Mouse (Mus musculus): ENCODE results near the gene Rmnd5a. TPM values are rescaled to one million over a fixed set of nuclear protein-coding genes. Genes with fewer than 3 reads are reported as not detected.

Rmnd5a gene
- total and polyA plus RNA-seq, 3 experiments, result 22.6 to 497 (median 23.3) TPM

DNA sequence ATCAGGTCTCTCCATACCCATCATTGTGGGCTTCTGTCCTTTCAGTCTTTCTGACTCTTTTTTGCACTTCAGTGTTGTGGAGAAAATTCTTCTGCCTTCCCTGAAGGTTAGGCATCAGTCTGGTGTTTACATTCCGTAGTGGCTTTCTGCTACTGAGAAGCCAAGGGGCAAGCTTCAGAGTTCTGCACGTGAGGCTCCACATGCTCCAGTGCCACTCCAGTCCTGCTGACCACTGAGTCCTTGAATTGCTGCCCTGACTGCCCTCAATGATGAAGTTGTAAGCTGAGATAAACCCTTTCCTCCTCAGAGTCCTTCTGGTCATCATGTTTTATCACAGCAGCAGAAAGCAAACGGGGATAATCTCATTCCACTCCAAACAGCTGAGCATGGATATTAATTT is 28.9 kb upstream of the Rmnd5a start:
- no peak for TF ChIP-seq TBP (IDR thresholded peaks at IDR 0.05; ENCODE audit: low read depth, low read length)
- TF ChIP-seq MAX (IDR thresholded peaks at IDR 0.05; ENCODE audit: low read length), result no peak
- TF ChIP-seq USF2 (IDR thresholded peaks at IDR 0.05; ENCODE audit: borderline replicate concordance in 1 of 2, insufficient read depth in 1 of 2, low read depth in 1 of 2, low read length in 2 of 2), result no peak
- no peak for TF ChIP-seq ZMIZ1 (IDR thresholded peaks at IDR 0.05; ENCODE audit: low read depth, low read length)
- TF ChIP-seq MXI1 (IDR thresholded peaks at IDR 0.05; ENCODE audit: low read depth, low read length), result no peak
- no peak for TF ChIP-seq USF1 (IDR thresholded peaks at IDR 0.05; ENCODE audit: low read depth, low read length)
- no peak for TF ChIP-seq UBTF (IDR thresholded peaks at IDR 0.05; ENCODE audit: borderline replicate concordance, insufficient read depth, low read depth, low read length)
- no peak for DNase-seq (ENCODE audit: low read depth, low spot score)
- Histone ChIP-seq H3K4me1 (ENCODE audit: control insufficient read depth in 1 of 2, insufficient read depth in 2 of 2, low read length in 2 of 2) (peaks cover 3 to 18% of the 10 kb centered on the region in 2 experiments; a peak in 3 of 4 replicates), H3K27ac (ENCODE audit: control insufficient read depth, low read depth, low read length) (no peak overlapping the region), H3K79me2 (ENCODE audit: control insufficient read depth, insufficient read depth, low read length, poor library complexity) (no peaks in the 10 kb centered on the region), H3K9me3 (replicated peaks; ENCODE audit: insufficient read depth, low read length) (no peaks in the 10 kb centered on the region), H3K9ac (ENCODE audit: control insufficient read depth, low read depth, low read length, poor library complexity, severe bottlenecking) (no peak overlapping the region), H3K27me3 (ENCODE audit: control insufficient read depth in 1 of 2, insufficient read depth in 2 of 2, low read length in 2 of 2) (no peaks in the 10 kb centered on the region), H3K36me3 (ENCODE audit: control insufficient read depth in 1 of 2, insufficient read depth in 2 of 2, low read length in 2 of 2) (peaks cover 0 to 20% of the 10 kb centered on the region in 2 experiments; a peak in 2 of 4 replicates), H3K4me3 (ENCODE audit: control insufficient read depth in 1 of 2, insufficient read depth in 1 of 2, low read depth in 2 of 2, low read length in 2 of 2) (no peak overlapping the region)

DNA sequence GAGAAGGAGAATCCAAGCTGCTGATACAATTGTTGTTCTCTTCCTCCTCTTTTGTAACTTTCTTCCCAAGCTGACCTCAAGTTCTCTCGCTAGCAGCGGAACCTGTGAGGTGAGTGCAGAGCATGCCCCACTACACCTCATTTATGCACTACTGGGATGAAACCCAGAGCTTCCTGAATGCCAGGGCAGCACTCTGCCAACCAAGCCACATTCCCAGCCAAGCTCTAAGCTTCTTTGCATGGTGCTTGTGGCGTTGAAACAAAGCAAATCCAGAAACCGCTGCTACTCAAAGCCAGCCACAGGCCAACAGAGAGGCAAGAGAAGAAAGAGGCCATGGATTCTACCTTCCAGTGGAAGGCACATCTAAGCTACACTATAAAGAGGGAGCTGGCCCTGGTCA is 27.3 kb upstream of the Rmnd5a start:
- Histone ChIP-seq H3K36me3 (ENCODE audit: control insufficient read depth in 1 of 2, insufficient read depth in 2 of 2, low read length in 2 of 2) (peaks cover 0 to 9% of the 10 kb centered on the region in 2 experiments; a peak in 2 of 4 replicates), H3K9ac (ENCODE audit: control insufficient read depth, low read depth, low read length, poor library complexity, severe bottlenecking) (no peak overlapping the region), H3K27ac (ENCODE audit: control insufficient read depth, low read depth, low read length) (no peak overlapping the region), H3K4me1 (ENCODE audit: control insufficient read depth in 1 of 2, insufficient read depth in 2 of 2, low read length in 2 of 2) (peaks cover 0 to 9% of the 10 kb centered on the region in 2 experiments; a peak in 2 of 4 replicates), H3K9me3 (replicated peaks; ENCODE audit: insufficient read depth, low read length) (no peaks in the 10 kb centered on the region), H3K4me3 (ENCODE audit: control insufficient read depth in 1 of 2, insufficient read depth in 1 of 2, low read depth in 2 of 2, low read length in 2 of 2) (no peak overlapping the region), H3K79me2 (ENCODE audit: control insufficient read depth, insufficient read depth, low read length, poor library complexity) (no peaks in the 10 kb centered on the region), H3K27me3 (ENCODE audit: control insufficient read depth in 1 of 2, insufficient read depth in 2 of 2, low read length in 2 of 2) (no peaks in the 10 kb centered on the region)
- no peak for DNase-seq (ENCODE audit: low read depth, low spot score)
- no peak for TF ChIP-seq POLR2A (IDR thresholded peaks at IDR 0.05; ENCODE audit: control insufficient read depth in 1 of 2, insufficient read depth in 1 of 2, low read depth in 1 of 2, low read length in 2 of 2, poor library complexity in 1 of 2)
- no peak for TF ChIP-seq MEF2A (IDR thresholded peaks at IDR 0.05; ENCODE audit: extremely low read depth, insufficient replicate concordance, low read depth, low read length, poor library complexity, severe bottlenecking)
- TF ChIP-seq SIN3A (IDR thresholded peaks at IDR 0.05; ENCODE audit: low read length), result no peak
- TF ChIP-seq GABPA (IDR thresholded peaks at IDR 0.05; ENCODE audit: low read depth, low read length), result no peak
- no peak for TF ChIP-seq CTCF (IDR thresholded peaks at IDR 0.05 in 2 of 3, conservative IDR thresholded peaks at IDR 0.05 in 1 of 3; ENCODE audit: control insufficient read depth in 1 of 3, insufficient read depth in 1 of 3, low read depth in 2 of 3, low read length in 3 of 3, poor library complexity in 1 of 3, severe bottlenecking in 1 of 3)
- no peak for TF ChIP-seq CHD2 (IDR thresholded peaks at IDR 0.05; ENCODE audit: low read length)
- no peak for TF ChIP-seq RCOR1 (IDR thresholded peaks at IDR 0.05; ENCODE audit: low read depth, low read length)
- TF ChIP-seq ETS1 (IDR thresholded peaks at IDR 0.05; ENCODE audit: low read depth, low read length), result no peak
- no peak for TF ChIP-seq MYB (IDR thresholded peaks at IDR 0.05; ENCODE audit: low read depth, low read length)
- TF ChIP-seq MAZ (IDR thresholded peaks at IDR 0.05; ENCODE audit: low read depth, low read length), result no peak
- no peak for TF ChIP-seq MAX (IDR thresholded peaks at IDR 0.05; ENCODE audit: low read length)
- no peak for TF ChIP-seq MYC (IDR thresholded peaks at IDR 0.05; ENCODE audit: low read depth, low read length)
- TF ChIP-seq EP300 (IDR thresholded peaks at IDR 0.05; ENCODE audit: low read depth in 1 of 2, low read length in 2 of 2), result no peak
- no peak for TF ChIP-seq BHLHE40 (IDR thresholded peaks at IDR 0.05; ENCODE audit: borderline replicate concordance, low read depth, low read length)
- no peak for TF ChIP-seq NELFE (IDR thresholded peaks at IDR 0.05; ENCODE audit: low read depth, low read length)
- no peak for TF ChIP-seq TAL1 (IDR thresholded peaks at IDR 0.05; ENCODE audit: low read length)
- TF ChIP-seq SMC3 (IDR thresholded peaks at IDR 0.05; ENCODE audit: low read depth, low read length), result no peak
- TF ChIP-seq HCFC1 (IDR thresholded peaks at IDR 0.05; ENCODE audit: low read depth, low read length), result no peak
